Mouse (Mus musculus): Measurements from ENCODE around the gene 9530003J23Rik.
A peak's percentile ranks its signal among the peaks of the same experiment; 100 is the strongest.
"Not testable (repeated sequence)": the region's sequence is repeated elsewhere in the genome, so short reads cannot be mapped to it uniquely, and the experiment has no call there.

Gene 9530003J23Rik

DNA sequence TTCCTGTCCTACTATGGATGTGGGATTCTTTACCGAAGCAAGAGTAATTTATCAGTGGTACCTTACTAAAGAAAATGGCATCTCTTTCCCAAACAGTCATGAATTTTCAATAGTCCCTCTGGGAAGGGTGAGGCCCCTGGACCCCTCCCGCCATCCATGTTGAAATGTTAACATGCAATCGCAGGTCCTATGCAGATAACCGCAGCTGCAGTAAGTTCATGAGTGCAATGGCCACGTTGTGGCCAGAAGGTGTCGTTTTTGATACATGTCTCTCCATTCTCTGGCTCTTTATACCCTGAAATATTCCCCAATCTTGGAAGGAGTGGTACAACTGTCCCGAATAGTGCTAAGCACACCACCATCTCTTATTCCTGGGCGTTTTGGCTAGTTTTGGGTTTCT lies 13.4 kb downstream of the 9530003J23Rik start:
- DNase-seq (ENCODE audit: low spot score in 2 of 2) = no peak

DNA sequence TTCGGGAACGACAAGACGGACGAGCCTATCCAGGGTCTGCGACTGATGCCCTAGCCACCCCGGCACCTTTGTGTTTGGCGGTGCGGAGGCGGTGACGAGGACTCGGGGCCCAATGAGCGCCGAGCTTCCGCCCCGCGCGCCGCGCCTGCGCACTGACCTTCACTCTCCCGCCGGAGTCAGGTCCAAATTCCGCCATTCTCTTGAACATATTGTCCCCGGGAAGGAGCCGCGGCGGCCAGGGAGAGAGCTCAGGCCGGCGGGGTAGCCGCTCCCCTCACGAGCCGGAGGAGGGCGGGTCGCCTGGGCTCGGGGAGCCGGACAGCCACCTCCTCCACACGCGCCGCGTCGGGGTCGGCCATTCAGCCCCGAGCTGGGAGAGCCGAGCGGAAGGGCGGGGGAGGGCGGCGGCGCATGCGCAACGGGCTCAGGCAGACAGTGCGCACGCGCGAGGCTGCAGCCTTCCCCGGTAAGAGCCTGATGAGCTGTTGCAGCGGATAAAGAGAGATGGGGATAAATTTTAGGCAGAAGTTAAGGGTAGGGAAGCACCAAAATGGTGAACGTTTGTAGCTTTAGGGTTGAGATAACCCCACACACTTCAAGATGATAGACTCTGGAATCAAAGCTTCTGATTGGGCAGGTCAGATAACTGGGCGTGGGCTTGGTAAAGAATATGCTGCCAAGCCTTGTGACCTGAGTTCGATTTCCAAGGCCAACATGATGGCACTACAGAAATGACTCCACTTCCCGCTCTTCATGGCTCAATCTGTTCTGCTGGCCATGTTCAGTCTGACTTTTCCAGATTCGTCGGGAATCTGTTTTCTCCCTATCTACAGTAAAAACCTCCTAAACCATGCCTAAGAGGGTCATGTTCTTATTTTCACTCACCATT lies 14.2 kb downstream of the 9530003J23Rik start, which contains the start of gene Yeats4:
TSS of gene Yeats4 (minus strand) at position 406 of the 889 bp plus-strand sequence.
- DNase-seq (ENCODE audit: low spot score in 2 of 2) = peak; percentile 90 to 95

DNA sequence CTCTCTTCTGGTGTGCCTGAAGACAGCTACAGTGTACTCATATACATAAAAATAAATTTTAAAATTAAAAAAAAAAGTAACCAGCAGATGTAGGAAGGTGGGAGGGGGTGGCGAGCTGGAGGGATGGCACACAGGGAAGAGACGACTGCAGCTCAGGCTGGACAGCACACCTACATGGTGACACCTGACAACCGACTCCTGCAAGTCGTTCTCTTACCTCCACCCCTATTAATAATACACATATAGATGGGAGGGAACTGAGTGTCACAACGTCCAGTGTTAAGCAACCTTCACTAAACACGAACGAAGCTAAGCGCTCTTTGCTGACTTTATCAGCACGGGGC lies 14.8 kb downstream of the 9530003J23Rik start:
- DNase-seq (ENCODE audit: low spot score in 2 of 2) = no peak

GRCm38 (mm10) chr10:117222821-117223220 lies 15.7 kb downstream of the 9530003J23Rik start:
- no peak for DNase-seq (ENCODE audit: low spot score in 2 of 2)

DNA sequence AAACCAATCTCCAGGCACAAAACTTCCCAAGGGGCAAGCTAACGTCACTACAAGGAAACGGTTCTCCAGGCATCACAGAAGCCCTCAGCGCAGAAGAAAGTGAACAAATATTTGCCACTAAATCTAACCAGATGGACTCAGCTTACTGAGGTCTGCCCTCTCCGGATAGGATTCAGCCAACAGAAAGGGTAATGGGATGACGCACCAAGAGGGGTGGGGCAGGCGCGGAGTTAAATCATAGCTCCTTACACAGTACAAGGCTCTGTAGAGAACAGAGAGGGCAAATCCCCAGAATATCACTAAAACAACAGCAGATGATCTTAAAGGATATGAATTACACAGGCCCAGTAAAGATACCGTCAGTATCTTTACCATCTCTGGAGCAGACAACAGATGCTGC lies 20.2 kb downstream of the 9530003J23Rik start:
- DNase-seq (ENCODE audit: low spot score in 2 of 2) = no peak

DNA sequence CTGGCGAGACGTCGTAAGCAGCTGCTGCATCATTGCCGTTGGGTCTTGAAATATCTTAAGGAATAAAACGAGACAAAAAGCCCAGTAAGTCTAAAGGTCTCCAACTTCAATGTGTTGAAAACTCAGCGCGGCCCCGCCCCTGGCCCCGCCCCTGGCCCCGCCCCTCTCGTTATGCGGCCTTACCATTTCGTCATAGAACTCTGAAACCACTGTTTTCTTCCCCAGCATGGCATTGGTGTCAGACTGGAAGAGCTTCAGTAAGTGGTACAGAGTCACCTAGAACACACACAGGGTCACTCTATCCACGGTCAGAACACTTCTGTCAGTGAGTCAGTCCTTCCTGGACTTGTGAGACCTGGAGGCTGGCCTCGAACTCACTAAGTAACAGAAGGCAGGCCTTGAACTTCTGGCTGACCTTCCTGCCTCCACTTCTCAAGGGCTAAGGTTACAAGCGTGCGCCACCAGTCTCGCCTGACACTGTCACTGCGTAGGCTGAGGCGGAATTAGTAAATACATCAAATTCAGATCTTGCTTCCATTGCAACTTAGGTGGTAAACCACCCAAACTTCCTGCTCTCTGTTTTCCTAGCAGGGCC lies 21.2 kb downstream of the 9530003J23Rik start:
- DNase-seq (ENCODE audit: low spot score in 2 of 2) = no peak

DNA sequence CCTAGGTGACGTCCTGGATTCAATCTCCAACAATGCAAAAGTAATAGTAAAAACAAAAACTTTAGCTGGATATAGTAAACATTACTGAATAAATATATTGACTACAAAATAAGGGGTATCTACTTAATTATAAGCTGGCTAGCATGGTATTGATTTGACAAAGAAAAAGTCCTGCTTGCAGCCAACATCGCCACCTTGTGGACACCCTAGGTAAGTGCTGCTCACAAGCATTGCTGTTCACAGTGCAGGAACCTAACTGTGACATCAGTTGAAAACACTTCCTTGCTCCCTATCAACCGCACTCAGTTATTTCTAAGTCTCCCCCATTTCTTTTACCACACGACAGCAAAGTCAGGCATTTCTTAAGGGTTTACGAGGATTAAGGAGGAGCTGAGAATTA lies 21.7 kb downstream of the 9530003J23Rik start:
- DNase-seq (ENCODE audit: low spot score in 2 of 2) = no peak

- DNase-seq (ENCODE audit: low spot score in 2 of 2) = no peak
Measured at GRCm38 (mm10) chr10:117216132-117216495, 22.4 kb downstream of the 9530003J23Rik start.

GRCm38 (mm10) chr10:117215409-117216131 lies 22.9 kb downstream of the 9530003J23Rik start:
- DNase-seq (ENCODE audit: low spot score in 2 of 2) = no peak

- DNase-seq (ENCODE audit: low spot score in 2 of 2) = no peak
Measured at GRCm38 (mm10) chr10:117211023-117211422, 27.5 kb downstream of the 9530003J23Rik start.

GRCm38 (mm10) chr10:117209469-117209938 lies 29.0 kb downstream of the 9530003J23Rik start:
- DNase-seq (ENCODE audit: low spot score in 2 of 2) = no peak

- not testable (repeated sequence) for DNase-seq (ENCODE audit: low spot score in 2 of 2)
Measured at GRCm38 (mm10) chr10:117208787-117209186, 29.7 kb downstream of the 9530003J23Rik start.

DNA sequence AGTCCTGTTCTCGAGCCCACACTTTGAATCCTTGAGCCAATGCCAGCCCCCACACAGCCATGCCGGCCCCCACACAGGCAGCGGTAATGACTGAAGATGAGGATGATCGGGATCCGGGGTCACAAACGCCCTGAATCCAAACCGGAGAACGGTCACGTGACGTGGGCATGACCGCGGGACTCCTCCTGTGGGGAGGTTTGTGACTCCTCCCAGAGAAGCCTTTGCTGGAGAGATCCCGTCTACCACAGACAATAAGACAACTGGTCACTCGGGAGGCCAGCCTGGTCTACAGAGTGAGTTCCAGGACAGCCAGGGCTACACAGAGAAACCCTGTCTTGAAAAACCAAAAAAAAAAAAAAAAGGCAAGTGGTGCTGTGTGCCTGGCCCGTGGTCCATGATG lies 30.3 kb downstream of the 9530003J23Rik start:
- no peak for DNase-seq (ENCODE audit: low spot score in 2 of 2)

GRCm38 (mm10) chr10:117206070-117206469 lies 32.4 kb downstream of the 9530003J23Rik start:
- no peak for DNase-seq (ENCODE audit: low spot score in 2 of 2)

GRCm38 (mm10) chr10:117203558-117203981 lies 34.9 kb downstream of the 9530003J23Rik start:
- DNase-seq (ENCODE audit: low spot score in 2 of 2) = no peak

DNA sequence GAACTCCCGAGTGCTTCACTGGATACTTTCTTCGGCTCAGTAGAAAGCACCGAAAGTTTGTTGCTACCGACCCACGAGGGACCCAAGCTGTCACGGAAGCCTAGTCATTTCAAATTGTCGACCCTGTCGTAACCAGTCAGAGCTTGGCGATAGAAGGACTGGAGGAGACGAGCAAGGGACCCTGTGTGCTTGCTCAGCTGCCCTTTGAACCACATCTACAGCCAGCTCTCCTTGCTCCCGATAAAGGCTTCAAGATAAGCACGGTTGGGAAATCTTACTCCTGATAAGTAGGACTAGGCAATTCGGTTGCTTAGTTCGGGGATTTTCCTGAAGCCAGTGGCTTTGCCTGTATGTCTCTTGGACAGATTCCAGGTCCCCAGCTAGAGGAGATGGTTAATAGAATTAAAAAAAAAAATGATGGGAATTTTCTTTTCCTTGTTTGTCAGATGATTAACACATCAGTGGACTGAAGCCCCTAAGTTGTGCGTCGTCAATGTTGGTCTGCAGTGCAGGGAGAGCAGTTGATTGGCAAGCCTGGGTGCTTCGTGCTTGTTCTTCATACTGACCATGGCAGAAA lies 35.4 kb downstream of the 9530003J23Rik start:
- no peak for DNase-seq (ENCODE audit: low spot score in 2 of 2)

GRCm38 (mm10) chr10:117199701-117200100 lies 38.8 kb downstream of the 9530003J23Rik start:
- DNase-seq (ENCODE audit: low spot score in 2 of 2) = no peak

DNA sequence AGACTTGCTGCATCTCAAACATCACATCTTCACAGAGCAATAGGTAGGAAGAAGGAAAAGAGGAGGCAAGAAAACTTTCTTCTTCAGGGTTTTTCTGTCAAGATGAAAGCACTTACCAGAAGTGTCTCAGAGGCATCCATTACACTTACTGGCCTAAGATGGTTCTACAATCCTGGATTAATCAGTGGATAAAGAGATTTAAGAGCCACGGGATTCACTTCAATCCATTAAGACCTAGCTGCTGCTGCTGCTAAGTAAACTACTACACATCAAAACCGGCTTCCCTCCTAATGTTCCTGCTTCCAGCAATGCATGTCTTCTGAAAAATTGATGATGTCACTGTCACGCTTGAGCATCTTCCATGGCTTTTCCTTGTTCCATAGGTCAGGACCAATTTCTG lies 41.8 kb downstream of the 9530003J23Rik start:
- no peak for DNase-seq (ENCODE audit: low spot score in 2 of 2)

DNA sequence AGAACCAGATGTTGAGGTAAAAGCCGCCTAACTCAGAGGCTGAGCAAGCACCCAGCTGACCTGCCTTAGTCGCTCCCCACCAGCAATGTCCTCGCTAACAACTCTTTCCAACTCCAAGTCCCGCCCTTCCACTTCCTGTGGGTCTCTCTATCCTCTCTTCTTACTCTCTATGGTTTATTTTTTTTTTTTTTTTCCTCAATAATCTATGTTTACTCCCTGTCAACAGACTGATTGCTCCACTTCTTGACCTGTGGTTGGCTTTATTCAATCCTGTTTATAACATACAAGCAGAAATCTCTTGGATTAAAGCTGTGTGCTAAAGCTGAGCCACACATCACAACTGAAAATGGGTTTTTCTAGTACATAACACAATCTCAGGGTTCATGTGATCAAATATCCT lies 42.8 kb downstream of the 9530003J23Rik start:
- no peak for DNase-seq (ENCODE audit: low spot score in 2 of 2)

DNA sequence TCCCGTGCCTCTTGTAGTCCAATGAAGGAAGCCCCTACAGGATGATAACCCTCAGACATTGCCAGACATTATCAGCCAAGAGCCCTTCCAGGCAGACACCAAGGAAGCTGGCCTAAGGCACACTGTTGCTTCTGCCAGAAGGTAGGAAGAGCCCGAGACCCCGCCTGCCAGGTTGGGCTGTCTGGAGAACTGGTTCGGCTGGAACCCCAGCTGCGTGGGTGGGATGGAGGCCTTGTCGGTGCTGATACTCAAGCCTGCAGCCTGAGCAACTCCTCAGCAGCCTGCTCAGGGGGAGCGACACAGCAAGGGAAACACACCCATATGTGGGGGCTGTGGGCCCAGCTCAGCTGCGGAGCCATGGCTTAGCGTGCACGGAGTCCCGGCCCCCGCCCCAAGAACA lies 43.5 kb downstream of the 9530003J23Rik start:
- no peak for DNase-seq (ENCODE audit: low spot score in 2 of 2)

DNA sequence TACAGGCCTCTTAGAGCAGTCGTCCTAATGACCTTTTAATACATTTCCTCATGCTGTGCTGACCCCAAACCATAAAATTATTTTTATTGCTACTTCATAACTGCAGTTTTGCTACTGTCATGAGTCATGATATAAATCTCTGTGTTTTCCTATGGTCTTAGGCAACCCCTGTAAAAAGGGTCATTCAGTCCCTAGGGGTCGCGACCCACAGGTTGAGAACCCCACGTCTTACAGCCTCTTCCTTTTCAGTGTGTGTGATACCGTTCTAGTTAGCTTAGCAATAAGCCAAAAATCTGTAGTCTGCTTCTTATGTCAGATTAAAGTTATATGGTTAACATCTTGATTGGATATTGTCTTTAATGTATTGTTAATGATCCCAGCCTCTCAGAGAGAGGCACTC lies 45.1 kb downstream of the 9530003J23Rik start:
- no peak for DNase-seq (ENCODE audit: low spot score in 2 of 2)

Measured in frontal cortex, postnatal 10 days (tissue).